Mouse (Mus musculus): Measurements from ENCODE around the gene Spata5. TPM values are rescaled to one million over a fixed set of nuclear protein-coding genes. Genes with fewer than 3 reads are reported as not detected.
"Not testable (repeated sequence)": the region's sequence is repeated elsewhere in the genome, so short reads cannot be mapped to it uniquely, and the experiment has no call there.

The Spata5 gene
- polyA plus RNA-seq, 1 experiment, result 23.6 TPM

DNA sequence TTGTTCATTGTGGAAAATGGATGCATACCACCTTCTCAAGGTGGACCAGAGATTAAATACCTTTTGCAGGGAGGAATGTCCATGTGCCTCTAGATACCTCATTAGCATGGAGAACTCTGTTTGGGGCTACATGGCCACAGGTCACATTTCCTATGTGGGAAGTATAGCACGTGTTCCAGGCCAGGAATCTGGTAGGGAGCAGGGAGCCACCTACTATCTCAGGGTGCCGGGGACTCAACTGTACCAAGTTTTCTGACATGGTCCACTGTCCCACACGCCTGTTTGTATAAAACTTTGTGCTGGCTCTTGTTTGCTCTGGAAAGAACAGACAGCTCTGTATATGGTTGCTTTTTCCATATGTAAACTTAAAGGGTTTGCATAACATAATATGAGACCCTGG is 158.0 kb downstream of the Spata5 start:
- TF ChIP-seq CTCF (IDR thresholded peaks at IDR 0.05; ENCODE audit: borderline replicate concordance, insufficient read depth, low read length) (no peak), POLR2A (IDR thresholded peaks at IDR 0.05; ENCODE audit: low read depth, low read length) (no peak)
- H3K4me1 ChIP-seq (ENCODE audit: control insufficient read depth, insufficient read depth, low read length), result no peaks in the 10 kb centered on the region
- no peak overlapping the region for H3K27ac ChIP-seq (ENCODE audit: insufficient read depth, low read length)
- no peak overlapping the region for H3K4me3 ChIP-seq (ENCODE audit: insufficient read depth, low read length)

DNA sequence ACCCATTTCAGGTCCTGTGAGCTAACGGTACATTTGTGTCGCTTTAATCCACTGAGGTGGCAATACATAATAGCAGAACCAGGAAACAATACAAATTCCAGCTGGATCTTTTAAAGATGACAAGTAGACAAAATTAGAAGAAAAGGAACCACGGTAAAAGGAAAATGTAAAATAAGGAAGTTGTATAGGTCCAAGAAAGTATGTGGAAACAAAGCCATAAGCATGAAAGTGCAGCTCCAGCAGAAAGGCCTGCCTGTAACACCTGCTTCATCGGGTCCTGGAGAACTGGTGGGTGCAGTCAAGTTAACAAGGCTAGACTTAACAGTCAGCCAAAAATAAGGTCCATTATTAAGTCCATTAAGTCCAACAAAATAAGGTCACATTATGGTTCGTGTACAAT is 164.9 kb downstream of the Spata5 start:
- peaks cover 4% of the 10 kb centered on the region for H3K4me1 ChIP-seq (ENCODE audit: control insufficient read depth, insufficient read depth, low read length)
- no peak overlapping the region for H3K4me3 ChIP-seq (ENCODE audit: insufficient read depth, low read length)
- TF ChIP-seq CTCF (IDR thresholded peaks at IDR 0.05; ENCODE audit: borderline replicate concordance, insufficient read depth, low read length), result no peak
- no peak for TF ChIP-seq POLR2A (IDR thresholded peaks at IDR 0.05; ENCODE audit: low read depth, low read length)
- no peak overlapping the region for H3K27ac ChIP-seq (ENCODE audit: insufficient read depth, low read length)

DNA sequence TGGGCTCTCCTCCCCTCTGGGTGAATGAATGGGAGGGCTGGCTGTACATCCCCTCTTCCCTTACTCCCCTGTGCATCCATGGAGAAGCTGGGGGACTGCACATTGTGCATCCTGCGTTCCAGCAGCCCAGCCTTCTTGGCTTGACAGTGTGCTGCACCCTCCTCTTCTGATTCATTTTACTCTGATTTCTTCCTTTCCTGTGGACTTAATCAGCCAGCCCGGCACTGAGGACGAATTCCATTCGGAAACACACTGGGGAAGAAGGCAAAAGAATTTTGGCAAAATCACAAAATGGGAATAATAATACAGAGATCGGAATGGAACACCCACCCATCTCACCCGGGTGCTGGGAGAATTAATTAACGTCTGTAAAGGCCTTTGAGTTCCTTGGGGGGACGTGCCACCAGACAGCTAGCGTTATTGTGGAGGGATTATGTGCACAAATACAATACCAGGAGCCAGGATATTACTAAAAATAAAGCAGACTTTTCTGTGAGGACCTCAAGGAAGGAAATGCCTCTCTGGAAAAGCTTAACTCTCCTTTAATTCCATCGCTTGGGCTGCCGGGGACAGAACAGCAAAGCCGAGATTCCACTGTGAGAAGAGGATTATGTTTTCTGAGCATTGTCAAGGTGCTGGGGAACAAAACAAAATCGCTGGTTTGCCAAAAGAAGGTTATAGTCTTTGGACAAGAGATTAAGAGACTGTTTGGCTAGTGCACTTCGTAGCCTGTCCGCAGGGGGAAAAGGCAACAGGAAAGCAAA is 166.5 kb downstream of the Spata5 start:
- Histone ChIP-seq H3K27ac (ENCODE audit: insufficient read depth, low read length) (peak overlapping the region; percentile 83), H3K4me1 (ENCODE audit: control insufficient read depth, insufficient read depth, low read length) (peaks cover 4% of the 10 kb centered on the region), H3K4me3 (ENCODE audit: insufficient read depth, low read length) (no peak overlapping the region)
- no peak for TF ChIP-seq POLR2A (IDR thresholded peaks at IDR 0.05; ENCODE audit: low read depth, low read length)
- TF ChIP-seq CTCF (IDR thresholded peaks at IDR 0.05; ENCODE audit: borderline replicate concordance, insufficient read depth, low read length), result no peak

DNA sequence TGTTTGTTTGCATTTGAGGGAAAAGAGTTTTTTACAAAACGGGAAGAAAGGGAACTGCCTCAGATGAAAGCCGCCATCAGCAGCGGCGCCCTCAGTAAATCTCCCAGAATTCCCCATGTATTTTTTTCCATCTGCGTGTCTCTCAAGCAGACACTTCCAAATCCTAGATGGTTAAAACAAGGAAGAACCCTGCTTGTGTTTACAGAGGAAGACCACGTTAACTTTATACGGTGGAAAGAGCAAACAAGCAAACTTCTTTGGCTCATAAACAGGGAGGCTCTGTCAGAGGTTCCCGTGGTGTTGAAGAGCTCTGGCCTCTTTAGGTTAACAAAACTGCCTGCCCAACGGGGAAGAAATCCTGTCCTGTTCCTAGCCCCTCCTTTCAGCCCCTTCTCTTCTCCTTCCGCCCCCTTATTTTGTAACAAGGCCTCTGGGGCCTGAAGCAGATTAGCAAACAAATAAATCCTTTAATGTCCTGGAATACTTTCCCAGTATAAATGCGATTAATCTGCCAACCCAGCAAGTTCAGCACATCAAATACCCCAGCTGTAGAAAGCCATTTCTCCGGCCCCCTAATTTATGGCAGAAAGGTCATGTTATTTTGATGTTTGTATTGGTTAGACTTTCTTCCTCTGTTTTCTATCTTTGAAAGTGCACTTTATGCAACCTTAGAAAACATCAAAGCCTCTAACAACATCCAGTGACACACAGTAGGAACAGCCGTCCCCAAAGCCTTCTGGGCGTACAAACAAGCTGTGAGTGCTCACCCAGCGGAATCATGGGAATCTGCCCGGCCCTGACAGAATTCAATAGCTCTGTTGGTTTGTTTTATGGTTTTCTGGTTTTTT is 167.3 kb downstream of the Spata5 start:
- Histone ChIP-seq H3K4me1 (ENCODE audit: control insufficient read depth, insufficient read depth, low read length) (peaks cover 4% of the 10 kb centered on the region), H3K4me3 (ENCODE audit: insufficient read depth, low read length) (no peak overlapping the region), H3K27ac (ENCODE audit: insufficient read depth, low read length) (peak overlapping the region; percentile 83)
- TF ChIP-seq CTCF (IDR thresholded peaks at IDR 0.05; ENCODE audit: borderline replicate concordance, insufficient read depth, low read length), result no peak
- no peak for TF ChIP-seq POLR2A (IDR thresholded peaks at IDR 0.05; ENCODE audit: low read depth, low read length)

DNA sequence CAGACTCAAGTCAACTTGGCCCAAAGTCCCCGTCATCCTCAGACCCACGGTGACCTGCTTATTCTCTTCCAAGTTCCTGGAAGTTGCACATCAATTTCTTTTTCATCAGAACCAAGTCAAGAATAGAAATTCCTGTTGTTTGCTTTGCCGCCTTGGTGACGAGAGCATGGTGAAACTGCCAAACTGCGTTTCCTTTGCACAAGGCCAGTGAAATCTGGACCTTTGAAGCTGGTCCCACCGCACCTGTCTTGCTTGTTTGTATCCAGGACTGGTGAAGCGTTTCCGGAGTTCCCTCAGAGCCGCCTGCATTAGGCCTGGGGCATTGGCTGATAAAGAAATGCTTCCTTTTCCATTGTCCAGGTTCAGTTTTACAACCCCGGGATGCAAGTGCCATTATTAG is 176.0 kb downstream of the Spata5 start:
- no peak overlapping the region for H3K27ac ChIP-seq (ENCODE audit: insufficient read depth, low read length)
- no peak overlapping the region for H3K4me3 ChIP-seq (ENCODE audit: insufficient read depth, low read length)
- H3K4me1 ChIP-seq (ENCODE audit: control insufficient read depth, insufficient read depth, low read length), result no peaks in the 10 kb centered on the region
- TF ChIP-seq CTCF (IDR thresholded peaks at IDR 0.05; ENCODE audit: borderline replicate concordance, insufficient read depth, low read length) (no peak), POLR2A (IDR thresholded peaks at IDR 0.05; ENCODE audit: low read depth, low read length) (no peak)

DNA sequence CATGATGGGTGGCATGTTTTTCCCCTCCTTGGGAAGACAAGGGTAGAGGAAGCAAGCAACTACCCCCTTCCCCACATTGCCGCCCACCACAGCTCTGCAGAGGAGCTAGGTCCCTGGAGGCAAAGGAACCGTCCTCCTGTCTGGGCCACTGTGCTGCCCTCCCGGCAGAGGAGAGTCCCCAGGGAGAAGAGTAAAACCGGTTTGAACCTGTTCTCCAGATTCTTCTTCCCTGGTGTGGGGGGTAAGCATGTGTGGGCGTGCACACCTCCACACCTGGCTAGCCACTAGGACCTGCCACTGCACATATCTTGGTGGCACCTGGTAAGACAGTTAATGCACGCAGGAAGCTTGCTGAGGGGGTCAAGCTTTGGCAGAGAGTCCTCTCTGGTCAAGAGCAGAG is 176.8 kb downstream of the Spata5 start:
- no peak overlapping the region for H3K4me3 ChIP-seq (ENCODE audit: insufficient read depth, low read length)
- no peak for TF ChIP-seq CTCF (IDR thresholded peaks at IDR 0.05; ENCODE audit: borderline replicate concordance, insufficient read depth, low read length)
- TF ChIP-seq POLR2A (IDR thresholded peaks at IDR 0.05; ENCODE audit: low read depth, low read length), result no peak
- H3K27ac ChIP-seq (ENCODE audit: insufficient read depth, low read length), result no peak overlapping the region

DNA sequence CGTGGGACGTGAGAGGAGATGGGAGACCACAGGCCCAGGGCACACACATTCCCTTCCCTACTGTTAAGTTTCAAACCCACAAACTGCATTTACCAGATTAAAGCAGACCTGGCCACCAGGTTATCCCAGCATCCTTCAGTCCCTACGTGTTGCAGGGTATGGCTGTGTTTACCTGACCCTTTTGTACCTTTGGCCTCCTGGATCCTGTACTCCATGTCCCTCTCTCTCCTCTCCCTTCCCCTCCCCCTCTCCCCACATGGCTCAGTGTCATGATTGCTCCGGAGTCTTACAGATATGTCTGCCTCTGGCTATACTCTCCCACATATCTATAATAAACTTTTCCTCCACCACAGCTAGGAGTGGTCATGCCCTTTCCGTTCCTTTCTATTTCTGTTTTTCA is 177.5 kb downstream of the Spata5 start:
- Histone ChIP-seq H3K4me1 (ENCODE audit: control insufficient read depth, insufficient read depth, low read length) (no peaks in the 10 kb centered on the region), H3K27ac (ENCODE audit: insufficient read depth, low read length) (no peak overlapping the region), H3K4me3 (ENCODE audit: insufficient read depth, low read length) (no peak overlapping the region)
- TF ChIP-seq POLR2A (IDR thresholded peaks at IDR 0.05; ENCODE audit: low read depth, low read length), result no peak
- TF ChIP-seq CTCF (IDR thresholded peaks at IDR 0.05; ENCODE audit: borderline replicate concordance, insufficient read depth, low read length), result no peak

More for the DNA sequence above, 176.8 kb downstream of the Spata5 start:
- no peaks in the 10 kb centered on the region for H3K4me1 ChIP-seq (ENCODE audit: control insufficient read depth, insufficient read depth, low read length)

DNA sequence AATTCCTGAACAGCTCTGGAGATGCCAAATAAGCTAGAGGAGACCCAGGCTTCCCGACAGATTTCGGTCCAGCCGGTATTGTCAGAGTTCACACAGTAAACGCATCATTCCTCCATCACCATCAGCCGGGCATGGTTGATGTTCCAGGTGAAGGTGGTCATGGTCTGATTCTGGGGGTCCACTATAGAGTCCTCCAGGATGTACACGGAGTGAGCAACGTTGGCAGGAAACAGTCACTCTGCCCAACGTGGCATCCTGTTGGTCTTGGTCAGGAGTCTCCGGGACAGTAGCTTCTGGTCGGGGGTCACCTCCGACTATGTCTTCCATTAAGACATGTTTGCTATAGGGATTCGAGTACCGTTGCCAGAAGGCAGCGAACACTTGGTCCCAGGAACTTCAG is 179.9 kb downstream of the Spata5 start:
- H3K4me3 ChIP-seq (ENCODE audit: insufficient read depth, low read length); H3K27ac ChIP-seq (ENCODE audit: insufficient read depth, low read length); H3K4me1 ChIP-seq (ENCODE audit: control insufficient read depth, insufficient read depth, low read length): not testable (repeated sequence)

DNA sequence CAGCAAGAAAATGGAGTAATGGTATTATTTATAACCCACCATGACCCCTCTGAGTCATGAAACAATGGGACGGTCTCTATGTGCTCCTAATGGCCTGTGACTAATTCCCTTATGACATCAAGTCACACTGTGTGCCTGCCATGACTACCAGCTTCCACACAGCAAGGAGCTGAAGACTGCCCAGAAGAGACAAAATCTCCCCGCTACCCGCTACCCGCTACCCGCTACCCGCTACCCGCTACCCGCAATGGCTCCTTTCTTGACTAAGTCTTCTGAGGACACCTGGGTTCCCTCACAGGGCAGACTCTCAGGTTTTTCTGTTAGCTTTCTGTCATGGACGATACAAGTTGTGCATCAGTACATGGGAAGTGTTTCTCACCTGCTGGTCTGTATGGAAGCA is 182.7 kb downstream of the Spata5 start:
- Histone ChIP-seq H3K4me3 (ENCODE audit: insufficient read depth, low read length) (no peak overlapping the region), H3K27ac (ENCODE audit: insufficient read depth, low read length) (no peak overlapping the region), H3K4me1 (ENCODE audit: control insufficient read depth, insufficient read depth, low read length) (no peaks in the 10 kb centered on the region)
- TF ChIP-seq CTCF (IDR thresholded peaks at IDR 0.05; ENCODE audit: borderline replicate concordance, insufficient read depth, low read length) (no peak), POLR2A (IDR thresholded peaks at IDR 0.05; ENCODE audit: low read depth, low read length) (no peak)

DNA sequence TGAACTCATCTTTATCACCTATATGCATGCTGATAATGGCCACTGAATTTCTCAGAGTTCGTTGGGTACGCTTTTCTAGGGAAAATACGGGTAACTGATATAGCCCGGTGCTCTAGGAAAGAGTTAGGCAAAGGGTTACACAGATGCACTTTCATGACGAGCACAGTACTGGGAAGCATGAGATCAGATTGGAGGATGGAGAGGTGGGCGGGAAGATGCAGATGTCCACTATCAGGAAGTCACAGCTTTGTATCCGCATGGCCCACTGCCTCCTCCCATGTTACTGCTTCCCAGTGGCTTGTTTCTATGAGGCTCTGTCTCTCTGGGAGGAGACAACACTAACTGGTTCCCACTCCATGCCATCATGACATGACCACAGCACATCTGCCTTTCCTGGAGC is 183.2 kb downstream of the Spata5 start:
- Histone ChIP-seq H3K4me3 (ENCODE audit: insufficient read depth, low read length) (no peak overlapping the region), H3K4me1 (ENCODE audit: control insufficient read depth, insufficient read depth, low read length) (no peaks in the 10 kb centered on the region)
- TF ChIP-seq CTCF (IDR thresholded peaks at IDR 0.05; ENCODE audit: borderline replicate concordance, insufficient read depth, low read length) (no peak), POLR2A (IDR thresholded peaks at IDR 0.05; ENCODE audit: low read depth, low read length) (no peak)

More for the DNA sequence above, 183.2 kb downstream of the Spata5 start:
- H3K27ac ChIP-seq (ENCODE audit: insufficient read depth, low read length), result no peak overlapping the region
